Mouse (Mus musculus) hindbrain, embryonic 13.5 days (tissue): ENCODE measurements around the gene Pdzd2. TPM values are rescaled to one million over a fixed set of nuclear protein-coding genes. Genes with fewer than 3 reads are reported as not detected.

Experiments
- ATAC-seq: fragments of 200-750 bp; cut with Nextera tagmentation; 2 replicates; pipeline ENCODE4 v1.8.0; 2017; ENCODE audit warnings: moderate TSS enrichment; ENCODE audit not compliant: low FRiP score
- H3K27ac ChIP-seq: fragments of 300-500 bp; sonication (generic); 2 replicates; pipeline ENCODE4 v1.5.1; 2015; ENCODE audit warnings: inconsistent platforms, mild to moderate bottlenecking, moderate library complexity
- H3K27me3 ChIP-seq: fragments of 300-500 bp; sonication (generic); 2 replicates; pipeline ENCODE4 v1.6.1; 2015; ENCODE audit warnings: mild to moderate bottlenecking, inconsistent platforms
- H3K36me3 ChIP-seq: fragments of 300-500 bp; sonication (generic); 2 replicates; pipeline ENCODE4 v1.6.1; 2015; ENCODE audit warnings: mild to moderate bottlenecking, inconsistent platforms
- H3K4me1 ChIP-seq: fragments of 300-500 bp; sonication (generic); replicated peaks from 2 replicates; pipeline ENCODE4 v1.6.1; 2015; ENCODE audit warnings: inconsistent platforms
- H3K4me2 ChIP-seq: fragments of 300-500 bp; sonication (generic); 2 replicates; pipeline ENCODE4 v1.6.1; 2015; ENCODE audit warnings: inconsistent platforms, mild to moderate bottlenecking, moderate library complexity
- H3K4me3 ChIP-seq: fragments of 300-500 bp; sonication (generic); 2 replicates; pipeline ENCODE4 v1.5.1; 2015; ENCODE audit warnings: mild to moderate bottlenecking, inconsistent platforms
- H3K9ac ChIP-seq: fragments of 300-500 bp; sonication (generic); 2 replicates; pipeline ENCODE4 v1.6.1; 2015; ENCODE audit warnings: mild to moderate bottlenecking, inconsistent platforms
- H3K9me3 ChIP-seq: fragments of 300-500 bp; sonication (generic); 2 replicates; pipeline ENCODE4 v1.6.1; 2016; ENCODE audit warnings: inconsistent platforms
- WGBS: fragments of 180-500 bp; shearing (Covaris S2); methylation state at CpG from one replicate; pipeline ENCODE4 v1.1.7; 2015; 5-methylcytosine and 5-hydroxymethylcytosine counted together
- polyA plus RNA-seq: library from polyadenylated mRNA; unstranded; fragments of >200 nt; fragmentation: Nextera tagmentation; extraction: Ambion mirVana; gene quantifications from 2 replicates; pipeline ENCODE4 v1.2.1, GENCODE M21; 2015

The Pdzd2 gene
- 9.3 and 12.3 TPM in 2 replicates for polyA plus RNA-seq

DNA sequence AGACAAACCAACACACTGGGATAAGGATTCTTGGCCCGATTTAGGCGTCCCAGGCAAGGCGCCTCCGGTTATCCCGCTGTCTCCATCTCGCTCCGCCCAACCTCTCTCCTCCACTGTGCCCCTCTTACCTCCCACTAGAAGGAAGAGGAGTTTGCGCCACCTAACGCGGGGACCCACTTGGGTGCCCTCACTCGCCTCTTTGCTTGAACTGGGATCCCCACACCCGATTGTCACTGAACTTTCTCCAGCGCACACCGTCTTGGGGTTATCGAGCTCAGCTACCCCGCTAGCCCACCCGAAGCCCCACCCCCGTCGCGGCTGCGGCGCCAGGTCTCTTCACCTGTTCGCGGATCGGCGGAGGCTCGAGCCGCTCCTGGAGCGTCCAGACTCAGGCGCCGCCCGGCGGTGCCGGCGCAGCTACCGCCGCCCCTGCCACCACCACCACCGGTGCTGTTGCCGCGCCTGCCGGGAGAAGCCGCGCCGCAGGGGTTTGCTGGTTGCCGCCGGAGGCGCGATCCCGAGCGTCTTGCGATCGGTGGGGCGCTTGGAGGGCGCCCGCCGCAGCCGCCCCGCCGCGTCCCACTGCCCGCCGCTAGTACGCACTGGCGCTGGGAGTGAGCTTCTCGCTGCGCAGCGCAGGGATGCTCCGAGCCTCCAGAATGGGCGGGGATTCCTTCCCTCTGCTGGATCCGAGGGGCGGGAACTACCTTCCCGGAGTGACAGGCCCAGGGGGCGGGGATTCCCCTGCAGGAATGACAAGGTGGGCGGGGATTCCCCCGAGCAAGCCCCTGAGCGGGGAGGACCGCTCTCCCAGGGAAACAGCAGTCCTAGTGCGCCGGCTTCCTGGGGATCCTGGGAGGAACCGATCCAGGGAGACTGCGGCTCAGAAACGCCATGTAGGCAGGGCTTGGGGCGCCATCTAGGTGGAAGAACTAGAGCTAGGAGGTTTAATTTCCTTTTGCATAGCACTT is at the start of gene Pdzd2:
Pdzd2 (minus strand) TSS at position 648 of the 971 bp plus-strand sequence.
- Histone ChIP-seq H3K4me1 (peaks cover 19% of the 10 kb centered on the region), H3K36me3 (no peaks in the 10 kb centered on the region), H3K9ac (peak within 1 kb of the TSS; percentile 78), H3K4me3 (peak within 1 kb of the TSS; percentile 67), H3K4me2 (peak within 1 kb of the TSS; percentile 70), H3K27ac (peak within 1 kb of the TSS; percentile 81), H3K27me3 (peaks cover 25% of the 10 kb centered on the region), H3K9me3 (no peaks in the 10 kb centered on the region)
- ATAC-seq: peak; percentile 98
- under 1% methylated on average over 80 of the region's 83 CpGs for WGBS

DNA sequence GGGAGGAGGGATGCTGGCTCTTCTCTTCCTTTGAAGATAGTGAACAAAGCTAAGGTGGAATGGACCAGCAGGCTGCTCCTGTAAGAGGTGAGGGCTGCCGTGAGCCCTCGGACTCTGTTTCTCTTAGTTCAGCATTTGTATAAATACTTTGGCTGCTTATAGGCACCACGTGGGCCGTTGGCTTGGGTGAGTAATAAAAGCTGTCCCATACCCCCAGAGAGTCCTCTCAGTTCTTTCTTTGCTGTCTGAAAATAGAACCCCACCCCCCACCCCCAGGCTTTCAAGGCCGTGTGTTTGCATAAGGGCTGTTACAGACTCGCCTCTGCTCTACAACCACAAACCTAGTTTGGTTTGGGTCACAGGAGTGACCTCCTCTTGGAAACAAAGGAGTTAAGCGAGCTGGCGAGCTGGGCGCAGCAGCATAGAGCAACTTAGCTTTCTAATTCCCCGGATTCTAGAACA is 49.7 kb upstream of the Pdzd2 start:
- H3K9ac ChIP-seq: no peak overlapping the region; the same call in 1 of the 2 replicates
- H3K4me2 ChIP-seq: no peak overlapping the region
- H3K36me3 ChIP-seq: no peaks in the 10 kb centered on the region
- H3K4me3 ChIP-seq: no peak overlapping the region
- WGBS: 25% methylated on average over 10 of the region's 10 CpGs
- H3K9me3 ChIP-seq: no peaks in the 10 kb centered on the region
- H3K4me1 ChIP-seq: no peaks in the 10 kb centered on the region
- no peak overlapping the region for H3K27ac ChIP-seq
- ATAC-seq: no peak; the same call in 1 of the 2 replicates
- H3K27me3 ChIP-seq: no peaks in the 10 kb centered on the region

DNA sequence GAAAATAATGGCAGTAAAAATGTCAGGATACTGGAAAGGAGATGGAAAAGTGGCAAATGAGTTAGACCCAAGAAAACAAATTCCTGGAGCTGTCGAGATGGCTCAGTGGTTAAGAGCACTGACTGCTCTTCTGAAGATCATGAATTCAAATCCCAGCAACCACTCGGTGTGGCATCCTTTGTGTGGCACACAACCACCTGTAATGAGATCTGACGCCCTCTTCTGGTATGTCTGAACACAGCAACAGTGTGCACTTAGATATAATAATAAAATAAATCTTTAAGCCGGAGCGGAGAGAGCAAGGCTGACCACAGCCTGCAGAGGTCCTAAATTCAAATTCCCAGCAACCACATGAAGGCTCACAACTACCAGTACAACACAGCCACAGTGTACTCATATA is 48.8 kb upstream of the Pdzd2 start:
- Histone ChIP-seq H3K9ac (no peak overlapping the region), H3K27me3 (no peaks in the 10 kb centered on the region), H3K4me2 (no peak overlapping the region), H3K4me1 (no peaks in the 10 kb centered on the region), H3K27ac (no peak overlapping the region), H3K4me3 (no peak overlapping the region), H3K36me3 (no peaks in the 10 kb centered on the region), H3K9me3 (no peaks in the 10 kb centered on the region)
- WGBS: 76% methylated on average over 5 of the region's 5 CpGs
- no peak for ATAC-seq

DNA sequence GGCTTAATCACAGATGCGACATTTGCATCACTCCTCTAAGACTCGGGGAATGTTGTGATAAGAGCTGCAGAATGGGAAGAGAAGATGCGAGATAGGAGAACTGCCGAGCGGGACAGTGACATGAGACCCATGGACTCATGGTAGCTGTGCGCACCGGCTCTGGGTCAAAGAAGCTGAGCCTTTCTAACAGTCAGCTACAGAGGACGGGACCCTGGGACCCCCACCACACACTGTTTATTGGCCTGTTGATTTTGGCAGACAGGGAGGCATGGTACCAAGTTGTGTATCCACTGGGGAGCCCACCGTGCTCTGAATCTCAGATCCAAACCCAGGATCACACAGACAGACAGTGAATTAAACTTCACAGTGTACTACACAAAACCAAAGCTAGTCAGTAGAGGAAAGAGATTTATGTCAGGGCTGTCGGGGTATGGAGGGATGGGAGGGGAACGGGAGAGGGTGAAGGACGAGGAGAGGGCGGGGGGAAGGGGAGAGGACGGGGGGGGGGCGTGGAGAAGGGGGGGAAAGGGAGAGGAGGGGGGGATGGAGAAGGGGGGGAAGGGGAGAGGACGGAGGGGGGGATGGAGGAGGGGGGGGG is 42.1 kb upstream of the Pdzd2 start:
- H3K27ac ChIP-seq: no peak overlapping the region
- no peak for ATAC-seq
- H3K4me1 ChIP-seq: no peaks in the 10 kb centered on the region
- no peak overlapping the region for H3K9ac ChIP-seq
- no peaks in the 10 kb centered on the region for H3K36me3 ChIP-seq
- no peak overlapping the region for H3K4me2 ChIP-seq
- no peaks in the 10 kb centered on the region for H3K27me3 ChIP-seq
- H3K4me3 ChIP-seq: no peak overlapping the region
- H3K9me3 ChIP-seq: no peaks in the 10 kb centered on the region
- WGBS: 81% methylated on average over 13 of the region's 16 CpGs

DNA sequence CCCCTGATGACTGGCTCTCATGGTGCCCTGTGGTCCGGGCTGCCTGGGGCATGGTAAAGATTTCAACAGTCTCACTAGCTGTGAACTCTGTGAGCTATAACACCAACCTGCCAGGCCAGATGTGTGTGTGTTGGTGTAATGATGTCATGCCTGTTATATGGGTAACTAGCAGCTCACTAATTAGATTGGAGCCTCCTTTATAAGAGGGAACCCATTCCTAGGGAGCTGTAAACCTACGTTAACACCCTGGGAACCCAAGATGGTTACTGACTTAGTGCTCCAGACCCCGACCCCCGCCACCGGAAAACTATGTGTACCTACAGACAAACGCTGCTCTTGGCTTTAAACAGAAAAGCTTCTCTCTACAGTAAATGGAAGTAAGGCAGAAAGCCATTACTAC is 41.6 kb upstream of the Pdzd2 start:
- 87% methylated on average over 6 of the region's 6 CpGs for WGBS
- H3K9me3 ChIP-seq: no peaks in the 10 kb centered on the region
- H3K4me3 ChIP-seq: no peak overlapping the region
- H3K9ac ChIP-seq: no peak overlapping the region
- H3K4me2 ChIP-seq: no peak overlapping the region
- H3K4me1 ChIP-seq: no peaks in the 10 kb centered on the region
- H3K27ac ChIP-seq: no peak overlapping the region
- no peak for ATAC-seq
- no peaks in the 10 kb centered on the region for H3K36me3 ChIP-seq
- no peaks in the 10 kb centered on the region for H3K27me3 ChIP-seq

DNA sequence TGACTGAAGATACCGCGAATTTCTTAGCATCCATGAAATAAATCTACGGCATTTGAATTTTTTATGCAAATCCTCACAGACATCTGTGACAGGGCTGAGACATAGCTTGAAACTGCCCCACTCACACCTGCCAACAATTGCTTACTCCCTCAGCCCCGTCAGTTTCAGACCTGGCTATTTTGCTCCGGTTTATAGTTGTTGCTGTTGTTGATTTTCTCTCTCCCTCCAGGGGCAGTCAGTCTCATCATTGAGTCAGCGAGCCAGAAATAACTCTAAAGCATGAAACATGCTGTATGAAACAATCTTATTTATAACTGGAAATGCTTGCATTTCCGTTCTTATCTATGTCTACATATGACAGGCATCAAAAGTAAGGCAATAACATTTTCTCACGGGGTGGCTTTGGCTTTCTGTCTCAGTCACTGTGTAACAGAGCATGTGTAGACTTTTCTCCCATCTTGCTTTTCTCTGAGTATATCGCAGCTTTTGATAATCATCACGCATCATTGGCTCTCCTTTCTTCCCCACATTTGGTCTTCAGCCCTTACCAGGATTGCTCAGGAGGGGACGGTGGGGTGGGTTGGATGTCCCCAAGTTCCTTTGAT is 34.5 kb upstream of the Pdzd2 start:
- 59% methylated on average over 11 of the region's 11 CpGs for WGBS

DNA sequence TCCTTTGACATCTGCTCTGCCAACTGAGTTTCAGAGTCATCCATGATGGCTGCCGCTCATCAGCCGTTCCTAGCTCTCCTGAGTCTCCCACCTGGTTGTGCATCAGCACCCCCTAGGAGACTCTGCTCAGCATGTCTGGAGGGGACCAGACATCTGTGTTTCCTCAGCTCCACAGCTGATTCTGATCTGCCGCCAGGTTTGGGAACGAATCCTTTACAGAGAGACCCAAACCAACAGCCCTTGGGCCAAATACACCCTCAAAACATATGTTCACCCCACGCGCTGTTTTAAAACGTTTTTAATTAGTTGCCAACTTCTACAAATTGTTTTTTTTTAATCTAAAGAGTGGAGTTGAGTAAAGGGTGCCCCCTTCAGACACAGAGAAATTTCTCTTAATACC is 31.2 kb upstream of the Pdzd2 start:
- H3K4me2 ChIP-seq: no peak overlapping the region
- no peak overlapping the region for H3K27ac ChIP-seq
- no peaks in the 10 kb centered on the region for H3K27me3 ChIP-seq
- no peak for ATAC-seq
- H3K4me3 ChIP-seq: no peak overlapping the region
- WGBS: 77% methylated on average over 7 of the region's 7 CpGs
- H3K4me1 ChIP-seq: peaks cover 6% of the 10 kb centered on the region; the same call in 1 of the 2 replicates
- peaks cover 3% of the 10 kb centered on the region; the same call in 1 of the 2 replicates for H3K9me3 ChIP-seq
- no peak overlapping the region for H3K9ac ChIP-seq
- no peaks in the 10 kb centered on the region for H3K36me3 ChIP-seq

More for the DNA sequence above, 34.5 kb upstream of the Pdzd2 start:
- no peaks in the 10 kb centered on the region for H3K27me3 ChIP-seq
- H3K27ac ChIP-seq: 0 out of 2 replicates have a peak overlapping the region, but pooled peaks have one; percentile 36
- no peak overlapping the region for H3K4me3 ChIP-seq
- no peak for ATAC-seq
- no peak overlapping the region for H3K4me2 ChIP-seq
- H3K4me1 ChIP-seq: peaks cover 6% of the 10 kb centered on the region; the same call in 1 of the 2 replicates
- peaks cover 3% of the 10 kb centered on the region; the same call in 1 of the 2 replicates for H3K9me3 ChIP-seq
- H3K9ac ChIP-seq: no peak overlapping the region
- H3K36me3 ChIP-seq: no peaks in the 10 kb centered on the region

DNA sequence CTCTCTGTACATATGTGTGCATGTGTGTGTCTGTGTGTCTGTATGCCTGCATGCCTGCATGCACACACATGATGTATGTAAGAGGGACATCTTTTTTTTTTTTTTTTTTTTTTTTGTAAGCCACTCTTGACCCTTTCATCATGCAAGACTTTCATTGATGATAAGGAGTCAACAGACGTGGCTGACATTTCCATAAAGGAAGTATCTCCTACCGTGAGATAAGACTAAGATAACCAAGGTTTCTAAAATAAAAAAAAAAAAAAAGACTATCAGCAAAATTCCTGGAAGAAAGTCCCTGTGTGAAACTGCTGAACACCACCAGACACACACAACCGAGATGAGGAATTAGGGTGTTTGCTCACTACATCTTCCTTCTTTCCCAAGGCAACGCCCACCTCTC is 27.1 kb upstream of the Pdzd2 start:
- no peaks in the 10 kb centered on the region for H3K9me3 ChIP-seq
- H3K4me1 ChIP-seq: no peaks in the 10 kb centered on the region
- H3K27me3 ChIP-seq: no peaks in the 10 kb centered on the region
- H3K27ac ChIP-seq: no peak overlapping the region
- H3K36me3 ChIP-seq: no peaks in the 10 kb centered on the region
- no peak overlapping the region for H3K4me3 ChIP-seq
- ATAC-seq: no peak
- H3K4me2 ChIP-seq: no peak overlapping the region
- WGBS: 90% methylated on average over 4 of the region's 4 CpGs
- no peak overlapping the region for H3K9ac ChIP-seq

DNA sequence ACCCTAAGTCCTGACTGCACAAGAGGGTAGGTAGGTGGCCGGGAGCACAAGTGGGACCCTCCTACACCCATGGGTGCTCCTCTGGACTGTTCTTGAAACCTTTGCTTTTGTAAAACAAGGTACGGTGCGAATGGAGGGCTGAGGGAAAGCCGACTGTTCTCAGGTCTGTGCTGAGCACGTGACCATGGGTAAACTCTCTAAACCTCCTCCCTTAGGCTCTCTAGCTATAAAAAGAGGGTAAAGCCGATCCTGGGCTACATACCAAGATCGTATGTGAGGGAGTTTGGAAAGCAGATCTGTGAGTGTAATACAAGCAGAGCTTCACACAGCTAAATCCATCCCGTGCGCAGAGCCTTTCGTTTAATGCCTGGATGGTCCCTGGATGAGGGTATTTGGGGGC is 23.4 kb upstream of the Pdzd2 start:
- no peak overlapping the region for H3K9ac ChIP-seq

DNA sequence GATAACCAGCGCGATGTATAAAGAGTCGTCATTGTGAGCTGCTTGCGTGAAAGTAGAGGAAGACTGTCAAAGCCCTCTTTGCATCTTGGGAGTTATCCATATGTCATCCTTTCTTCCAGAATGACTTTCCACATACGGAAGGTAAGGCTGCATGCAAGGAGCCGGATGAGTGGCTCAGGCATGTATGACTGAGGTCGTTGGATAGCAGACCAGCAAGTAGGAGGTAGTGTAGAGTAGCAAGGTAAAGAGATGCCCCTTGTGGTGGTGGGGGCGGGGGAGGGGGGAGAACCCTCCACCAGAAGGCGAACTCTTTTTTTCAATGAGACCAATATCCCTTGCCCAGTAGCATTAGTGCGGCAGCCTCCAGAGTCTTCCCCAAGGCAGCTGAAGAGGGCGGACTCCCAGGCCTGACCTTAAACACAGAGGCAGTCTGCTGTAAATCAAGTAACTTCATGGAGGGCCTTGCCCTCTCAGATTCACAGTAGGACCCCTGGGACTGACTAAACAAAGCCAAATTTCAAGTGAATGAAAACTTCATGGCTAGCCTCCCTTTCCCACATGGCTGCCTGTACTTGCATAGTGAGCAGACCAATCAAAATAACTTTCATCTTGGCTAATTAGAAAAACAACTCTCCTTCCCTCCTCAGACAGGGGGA is 22.7 kb upstream of the Pdzd2 start:
- H3K4me1 ChIP-seq: 0 out of 2 replicates have a peak, but pooled peaks cover 4% of the 10 kb centered on the region
- H3K27me3 ChIP-seq: no peaks in the 10 kb centered on the region
- H3K4me3 ChIP-seq: no peak overlapping the region
- WGBS: 59% methylated on average over 11 of the region's 11 CpGs
- H3K4me2 ChIP-seq: no peak overlapping the region
- H3K27ac ChIP-seq: no peak overlapping the region
- H3K9me3 ChIP-seq: no peaks in the 10 kb centered on the region
- no peak overlapping the region for H3K9ac ChIP-seq
- H3K36me3 ChIP-seq: no peaks in the 10 kb centered on the region
- no peak for ATAC-seq

More for the DNA sequence above, 23.4 kb upstream of the Pdzd2 start:
- H3K27me3 ChIP-seq: no peaks in the 10 kb centered on the region
- H3K4me1 ChIP-seq: 0 out of 2 replicates have a peak, but pooled peaks cover 4% of the 10 kb centered on the region
- 78% methylated on average over 10 of the region's 10 CpGs for WGBS
- no peak overlapping the region for H3K27ac ChIP-seq
- no peak for ATAC-seq
- H3K4me3 ChIP-seq: no peak overlapping the region
- no peak overlapping the region for H3K4me2 ChIP-seq
- H3K9me3 ChIP-seq: no peaks in the 10 kb centered on the region
- no peaks in the 10 kb centered on the region for H3K36me3 ChIP-seq

DNA sequence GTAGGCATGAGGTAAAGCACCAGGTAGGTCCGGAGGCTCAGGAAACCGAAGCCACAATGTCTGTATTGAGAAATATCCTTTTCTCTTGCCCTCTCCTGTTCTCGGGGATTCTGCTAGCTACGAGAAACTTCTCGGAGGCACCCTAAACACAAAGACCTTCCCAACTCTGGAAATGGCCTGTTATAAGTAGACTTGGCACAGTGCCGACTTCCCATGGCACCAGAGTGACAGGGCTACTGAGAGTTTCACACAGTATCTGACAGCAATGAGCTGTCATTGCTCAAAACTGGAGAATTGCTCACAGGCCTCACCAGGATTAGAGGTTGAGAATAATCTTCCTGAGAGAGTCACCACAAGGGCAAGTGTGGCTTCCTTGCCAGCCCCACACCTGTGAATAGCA is 21.0 kb upstream of the Pdzd2 start:
- Histone ChIP-seq H3K36me3 (no peaks in the 10 kb centered on the region), H3K9me3 (no peaks in the 10 kb centered on the region), H3K4me3 (no peak overlapping the region), H3K27ac (no peak overlapping the region), H3K4me1 (0 out of 2 replicates have a peak, but pooled peaks cover 4% of the 10 kb centered on the region), H3K4me2 (no peak overlapping the region), H3K9ac (no peak overlapping the region), H3K27me3 (no peaks in the 10 kb centered on the region)
- WGBS: 78% methylated on average over 6 of the region's 6 CpGs
- no peak for ATAC-seq
